8 mouse cellular contexts compared by ENCODE assay signal in the genomic region with DNA sequence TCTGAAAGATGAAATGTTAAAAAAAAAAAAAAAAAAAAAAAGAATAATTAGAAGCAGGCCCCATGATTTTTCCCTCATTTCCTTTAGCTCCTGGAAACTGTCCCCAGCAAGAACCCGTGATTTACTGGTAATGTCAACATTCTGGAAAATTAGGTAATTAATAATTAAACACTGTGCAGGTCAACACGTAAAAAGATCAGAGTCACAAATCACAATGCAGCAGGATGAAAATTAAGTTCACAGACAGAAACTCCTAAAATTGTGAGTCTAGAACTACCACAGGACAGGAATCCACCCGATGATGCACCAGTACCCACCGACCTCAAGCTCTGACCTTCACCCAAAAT. TPM values are rescaled to one million over a fixed set of nuclear protein-coding genes. Genes with fewer than 3 reads are reported as not detected.
A peak's percentile ranks its signal among the peaks of the same experiment; 100 is the strongest.
DNase-seq lines count a peak whose midpoint lies in the region; ATAC-seq and TF ChIP-seq lines count a peak whose summit lies in the region.

No protein-coding gene starts in this region.

- 4% methylated on average over 4 of the region's 4 CpGs for WGBS in heart, embryonic 16.5 days
- 2% methylated on average over 4 of the region's 4 CpGs for WGBS in hindbrain, embryonic 15.5 days
- WGBS in midbrain, embryonic 12.5 days = 9% methylated on average over 4 of the region's 4 CpGs

- H3K4me3 ChIP-seq in heart, embryonic 16.5 days (ENCODE audit: low read length) = peak overlapping the region; percentile 83
- H3K4me3 ChIP-seq in bone marrow macrophage, adult 2 months (ENCODE audit: insufficient read depth, low read length) = peak overlapping the region; percentile 60
- H3K4me3 ChIP-seq in hindbrain, embryonic 15.5 days = peak overlapping the region; percentile 94
- peak overlapping the region; percentile 95 for H3K4me3 ChIP-seq in midbrain, embryonic 12.5 days

- no peaks in the 10 kb centered on the region for H3K9me3 ChIP-seq in heart, embryonic 16.5 days (replicated peaks; ENCODE audit: control insufficient read depth, low read length)
- H3K9me3 ChIP-seq in hindbrain, embryonic 15.5 days = no peaks in the 10 kb centered on the region
- no peaks in the 10 kb centered on the region for H3K9me3 ChIP-seq in midbrain, embryonic 12.5 days

- ATAC-seq in heart, embryonic 16.5 days (replicated peaks; ENCODE audit: extremely low read depth, insufficient read depth, low FRiP score) = no peak
- ATAC-seq in hindbrain, embryonic 15.5 days (ENCODE audit: low FRiP score, low read depth) = no peak
- ATAC-seq in midbrain, embryonic 12.5 days (ENCODE audit: low FRiP score, low read depth) = no peak
- no peak for ATAC-seq in cerebellum, adult (ENCODE audit: insufficient number of reproducible peaks, low FRiP score, low TSS enrichment)

- H3K27ac ChIP-seq in heart, embryonic 16.5 days (ENCODE audit: low read length) = peak overlapping the region; percentile 97
- no peak overlapping the region for H3K27ac ChIP-seq in bone marrow macrophage, adult 2 months (ENCODE audit: insufficient read depth, low read depth, low read length)
- no peak overlapping the region for H3K27ac ChIP-seq in hindbrain, embryonic 15.5 days (replicated peaks)
- H3K27ac ChIP-seq in midbrain, embryonic 12.5 days (replicated peaks) = no peak overlapping the region

- DNase-seq in heart, adult 8-10 months (ENCODE audit: low spot score) = no peak
- DNase-seq in layer of hippocampus, adult 9-11 months = no peak
- no peak for DNase-seq in urinary bladder, adult 2 months (ENCODE audit: low spot score)

- no peaks in the 10 kb centered on the region for H3K36me3 ChIP-seq in heart, embryonic 16.5 days (ENCODE audit: control insufficient read depth, insufficient read depth)
- H3K36me3 ChIP-seq in hindbrain, embryonic 15.5 days = no peaks in the 10 kb centered on the region; the same call in 1 of the 2 replicates
- H3K36me3 ChIP-seq in midbrain, embryonic 12.5 days = no peaks in the 10 kb centered on the region

- no peak for TF ChIP-seq POLR2A in bone marrow macrophage, adult 2 months (IDR thresholded peaks at IDR 0.05; ENCODE audit: borderline replicate concordance, low read depth, low read length)

- no peak for TF ChIP-seq CTCF in bone marrow macrophage, adult 2 months (IDR thresholded peaks at IDR 0.05; ENCODE audit: low read depth, low read length)

- H3K4me1 ChIP-seq in heart, embryonic 16.5 days (ENCODE audit: control insufficient read depth, insufficient read depth, low read length) = peaks cover 32% of the 10 kb centered on the region
- H3K4me1 ChIP-seq in bone marrow macrophage, adult 2 months (ENCODE audit: control insufficient read depth, insufficient read depth, low read length) = peaks cover 5% of the 10 kb centered on the region; the same call in 1 of the 2 replicates
- peaks cover 45% of the 10 kb centered on the region for H3K4me1 ChIP-seq in hindbrain, embryonic 15.5 days (replicated peaks)
- peaks cover 33% of the 10 kb centered on the region for H3K4me1 ChIP-seq in midbrain, embryonic 12.5 days

- peak overlapping the region; percentile 89 for H3K4me2 ChIP-seq in heart, embryonic 16.5 days (ENCODE audit: low read depth, low read length)
- peak overlapping the region; percentile 83 for H3K4me2 ChIP-seq in hindbrain, embryonic 15.5 days
- H3K4me2 ChIP-seq in midbrain, embryonic 12.5 days (replicated peaks) = peak overlapping the region; percentile 74

- H3K27me3 ChIP-seq in heart, embryonic 16.5 days (ENCODE audit: control insufficient read depth, insufficient read depth, low read length) = no peaks in the 10 kb centered on the region
- no peaks in the 10 kb centered on the region for H3K27me3 ChIP-seq in hindbrain, embryonic 15.5 days
- no peaks in the 10 kb centered on the region for H3K27me3 ChIP-seq in midbrain, embryonic 12.5 days

- peak overlapping the region; percentile 95 for H3K9ac ChIP-seq in heart, embryonic 16.5 days (ENCODE audit: low read length)
- peak overlapping the region; percentile 89 for H3K9ac ChIP-seq in hindbrain, embryonic 15.5 days
- H3K9ac ChIP-seq in midbrain, embryonic 12.5 days (replicated peaks) = peak overlapping the region; percentile 93

RNA-seq across cellular contexts. Expression of gene Arhgef12, which starts 2.5 kb away (rescaled TPM):
- polyA plus RNA-seq in heart, embryonic 16.5 days (2015; fragmentation: Nextera tagmentation; extraction: Ambion mirVana) = 10.9 and 12.4 TPM in 2 replicates
- total RNA-seq in heart, adult 8-10 months (2022) = 100 to 1,000 TPM; 132 to 160 (median 141) TPM
- 6.8 and 8.6 TPM in 2 replicates for polyA plus RNA-seq in bone marrow macrophage, adult 2 months (2012; ENCODE audit: insufficient read depth, insufficient read length, missing spikeins)
- 18.5 and 20.3 TPM in 2 replicates for polyA plus RNA-seq in hindbrain, embryonic 15.5 days (2015; fragmentation: Nextera tagmentation; extraction: Ambion mirVana)
- 16.6 and 17.4 TPM in 2 replicates for polyA plus RNA-seq in midbrain, embryonic 12.5 days (2016; fragmentation: Nextera tagmentation; extraction: Ambion mirVana)
- 34.8 and 47.7 TPM in 2 replicates for polyA plus RNA-seq in urinary bladder, adult 2 months (2012; rRNA removed)

RNA-seq across cellular contexts. Expression of gene Tmem136, which starts 11.9 kb away (rescaled TPM):
- polyA plus RNA-seq in heart, embryonic 16.5 days (2015; fragmentation: Nextera tagmentation; extraction: Ambion mirVana) = 12.0 and 14.1 TPM in 2 replicates
- 1 to 10 TPM; 3.9 to 7.5 (median 6.6) TPM for total RNA-seq in heart, adult 8-10 months (2022)
- not detected in 2 replicates for polyA plus RNA-seq in bone marrow macrophage, adult 2 months (2012; ENCODE audit: insufficient read depth, insufficient read length, missing spikeins)
- polyA plus RNA-seq in hindbrain, embryonic 15.5 days (2015; fragmentation: Nextera tagmentation; extraction: Ambion mirVana) = 7.2 and 10.0 TPM in 2 replicates
- polyA plus RNA-seq in midbrain, embryonic 12.5 days (2016; fragmentation: Nextera tagmentation; extraction: Ambion mirVana) = 11.0 and 13.0 TPM in 2 replicates
- polyA plus RNA-seq in urinary bladder, adult 2 months (2012; rRNA removed) = 6.1 and 6.3 TPM in 2 replicates
